Mouse (Mus musculus): ENCODE measurements around the gene Atp8a2. TPM values are rescaled to one million over a fixed set of nuclear protein-coding genes. Genes with fewer than 3 reads are reported as not detected.

The Atp8a2 gene
- polyA plus RNA-seq, 1 experiment from 2014 or later: 6.1 TPM

GRCm38 (mm10) chr14:59597398-59598259 lies 599.4 kb downstream of the Atp8a2 start, which contains the start of gene Cdadc1:
Cdadc1 (minus strand) TSS chr14:59597959.
- peaks cover 9% of the 10 kb centered on the region; the same call in 1 of the 2 replicates for H3K4me1 ChIP-seq
- peak; percentile 89 for ATAC-seq (ENCODE audit: insufficient number of reproducible peaks, insufficient read depth, low FRiP score, low TSS enrichment)
- no peaks in the 10 kb centered on the region for H3K9me3 ChIP-seq
- peak within 1 kb of the TSS; percentile 97 for H3K4me2 ChIP-seq (replicated peaks)
- H3K36me3 ChIP-seq: 0 out of 2 replicates have a peak, but pooled peaks cover 4% of the 10 kb centered on the region
- H3K27ac ChIP-seq: 0 out of 2 replicates have a peak within 1 kb of the TSS, but pooled peaks have one; percentile 46
- H3K9ac ChIP-seq: peak within 1 kb of the TSS; percentile 82
- peak within 1 kb of the TSS; percentile 89 for H3K4me3 ChIP-seq
- under 1% methylated on average over 47 of the region's 48 CpGs for WGBS
- H3K27me3 ChIP-seq: no peaks in the 10 kb centered on the region

DNA sequence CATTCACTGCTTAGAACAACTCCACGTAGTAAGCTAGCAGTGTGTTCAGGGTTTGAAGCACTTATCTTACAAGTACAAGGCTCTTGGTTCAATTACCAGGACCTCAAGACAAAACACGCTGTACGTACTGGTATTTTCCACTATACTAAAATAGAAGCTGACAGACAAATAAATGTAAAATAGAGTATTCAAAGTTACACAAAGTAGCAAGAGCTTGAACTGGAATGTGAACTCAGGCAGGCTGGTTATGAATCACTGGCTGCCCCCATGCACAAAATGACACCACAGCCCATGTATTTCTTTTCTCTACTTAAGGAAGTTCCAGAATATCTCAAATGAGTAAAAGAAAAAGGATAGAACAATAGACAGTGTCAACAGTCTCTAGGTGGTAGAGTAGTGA lies 602.0 kb downstream of the Atp8a2 start:
- Histone ChIP-seq H3K27me3 (no peaks in the 10 kb centered on the region), H3K4me3 (no peak overlapping the region), H3K27ac (no peak overlapping the region), H3K9ac (no peak overlapping the region), H3K4me1 (peaks cover 9% of the 10 kb centered on the region; the same call in 1 of the 2 replicates), H3K4me2 (replicated peaks) (no peak overlapping the region), H3K9me3 (no peaks in the 10 kb centered on the region), H3K36me3 (peaks cover 11% of the 10 kb centered on the region)
- ATAC-seq (ENCODE audit: insufficient number of reproducible peaks, insufficient read depth, low FRiP score, low TSS enrichment): no peak
- 93% methylated on average over 3 of the region's 3 CpGs for whole genome bisulfite sequencing

GRCm38 (mm10) chr14:59592593-59592992 lies 604.4 kb downstream of the Atp8a2 start:
- Histone ChIP-seq H3K27ac (no peak overlapping the region), H3K9me3 (no peaks in the 10 kb centered on the region), H3K4me1 (peaks cover 9% of the 10 kb centered on the region; the same call in 1 of the 2 replicates), H3K9ac (no peak overlapping the region), H3K27me3 (no peaks in the 10 kb centered on the region), H3K4me2 (replicated peaks) (no peak overlapping the region), H3K36me3 (peaks cover 31% of the 10 kb centered on the region), H3K4me3 (no peak overlapping the region)
- 94% methylated on average over 3 of the region's 3 CpGs for WGBS
- ATAC-seq (ENCODE audit: insufficient number of reproducible peaks, insufficient read depth, low FRiP score, low TSS enrichment): no peak

DNA sequence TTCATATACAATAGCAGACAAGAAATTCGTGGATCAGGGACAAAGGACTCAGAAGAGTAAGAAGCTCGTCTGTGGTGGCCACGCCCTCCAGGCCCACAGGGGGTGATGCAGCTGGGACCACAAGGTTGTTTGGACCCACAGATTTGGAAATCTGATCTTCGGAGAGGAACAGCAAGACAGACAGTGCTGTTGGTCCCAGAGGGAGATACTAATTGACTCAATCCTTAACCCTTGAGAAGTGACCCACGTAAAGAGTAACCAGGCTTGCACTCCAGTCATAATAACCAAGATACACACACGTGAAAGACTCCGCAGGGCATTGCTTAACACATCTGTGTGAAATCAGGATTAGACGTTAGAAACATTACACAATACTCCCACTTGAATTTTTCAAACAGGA lies 605.1 kb downstream of the Atp8a2 start:
- Histone ChIP-seq H3K9me3 (no peaks in the 10 kb centered on the region), H3K27me3 (no peaks in the 10 kb centered on the region), H3K36me3 (peaks cover 31% of the 10 kb centered on the region), H3K4me3 (no peak overlapping the region), H3K4me2 (replicated peaks) (no peak overlapping the region), H3K4me1 (peaks cover 5% of the 10 kb centered on the region; the same call in 1 of the 2 replicates), H3K9ac (no peak overlapping the region), H3K27ac (no peak overlapping the region)
- WGBS: 69% methylated on average over 8 of the region's 8 CpGs
- ATAC-seq (ENCODE audit: insufficient number of reproducible peaks, insufficient read depth, low FRiP score, low TSS enrichment): no peak

- Histone ChIP-seq H3K27ac (no peak overlapping the region), H3K4me2 (replicated peaks) (no peak overlapping the region), H3K9ac (no peak overlapping the region), H3K4me3 (no peak overlapping the region), H3K4me1 (no peaks in the 10 kb centered on the region), H3K36me3 (peaks cover 43% of the 10 kb centered on the region), H3K9me3 (no peaks in the 10 kb centered on the region), H3K27me3 (no peaks in the 10 kb centered on the region)
- 78% methylated on average over 1 of the region's 1 CpGs for WGBS
- no peak for ATAC-seq (ENCODE audit: insufficient number of reproducible peaks, insufficient read depth, low FRiP score, low TSS enrichment)
These were observed 606.4 kb downstream of the Atp8a2 start for GRCm38 (mm10) chr14:59590614-59591013.

MicroRNAs encoded within 50 kb of the gene (microRNA counts, 519-probe panel; counts per million panel counts)
- 460 counts per million, percentile 65 among the panel's probes with 10 or more counts for microRNA mmu-miR-719

Small RNA genes within 50 kb of the gene (microRNA-seq; reads per million reads assigned to microRNA genes)
- gene Mir719: not detected

Other genes starting within 250 kb of the Atp8a2 start
- gene Nupl1, start 54.3 kb upstream of the Atp8a2 start, polyA plus RNA-seq (2016; fragmentation: Nextera tagmentation; extraction: Ambion mirVana): not detected in 2 replicates
- gene Gm49336, start 54.3 kb upstream of the Atp8a2 start, polyA plus RNA-seq (2016; fragmentation: Nextera tagmentation; extraction: Ambion mirVana): 57.6 and 60.9 TPM in 2 replicates
- 35.1 and 35.8 TPM in 2 replicates for gene Mtmr6, start 68.0 kb upstream of the Atp8a2 start, polyA plus RNA-seq (2016; fragmentation: Nextera tagmentation; extraction: Ambion mirVana)
- 9.0 and 9.1 TPM in 2 replicates for gene Amer2, start 176.1 kb upstream of the Atp8a2 start, polyA plus RNA-seq (2016; fragmentation: Nextera tagmentation; extraction: Ambion mirVana)

Data from embryonic facial prominence, embryonic 12.5 days (tissue).